Mouse (Mus musculus) stomach, postnatal 0 days (tissue): ENCODE measurements at regions not wholly inside any gene's neighbourhood (a gene's known extent, or its start where the extent isn't known, plus 50 kb on each side); places are given as distances from the start of the nearest gene placed in this dataset.

Experiments
- CTCF ChIP-seq: IDR thresholded peaks from 2 replicates; pipeline ENCODE4 v1.5.1; 2016; ENCODE audit warnings: antibody characterized with exemption, low read depth, mild to moderate bottlenecking, moderate library complexity
- EP300 ChIP-seq: optimal IDR thresholded peaks from 2 replicates; pipeline ENCODE3; 2016; ENCODE audit warnings: antibody characterized with exemption

DNA sequence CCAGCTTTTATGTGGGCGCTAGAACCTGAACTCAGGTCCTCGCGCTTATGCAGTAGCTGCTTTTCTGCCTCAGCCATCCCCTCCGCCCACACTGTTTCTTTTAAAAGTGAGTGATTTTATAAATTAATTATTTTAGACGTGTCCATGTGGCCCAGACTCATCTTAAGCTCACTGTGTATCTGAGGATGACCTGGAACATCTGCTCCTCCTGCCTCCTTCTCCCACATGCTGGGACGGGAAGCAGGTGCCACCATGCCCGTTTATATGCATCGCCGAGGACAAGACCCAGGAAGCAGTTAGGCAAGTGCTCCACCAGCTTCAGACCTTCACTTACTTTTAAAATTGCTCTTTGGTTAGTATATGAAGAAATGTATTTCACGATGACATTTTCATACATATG lies 53.3 kb upstream of the Skap2 start:
- TF ChIP-seq EP300: no peak
- TF ChIP-seq CTCF: no peak
